Mouse (Mus musculus) liver, adult 2 months (tissue): ENCODE results near the gene Thap2. TPM values are rescaled to one million over a fixed set of nuclear protein-coding genes. Genes with fewer than 3 reads are reported as not detected.
A peak's percentile ranks its signal among the peaks of the same experiment; 100 is the strongest.

ENCODE experiments used
- DNase-seq: peaks from one replicate; pipeline ENCODE4 v3.0.0-alpha.2; 2011; ENCODE audit warnings: low read depth, low spot score; ENCODE audit errors: extremely low read depth
- H3K27ac ChIP-seq: fragments of 200-500 bp; replicated peaks from 2 replicates; pipeline ENCODE4 v1.5.1; 2012; ENCODE audit warnings: low read depth, mild to moderate bottlenecking, control low read depth, inconsistent platforms, low read length; ENCODE audit not compliant: insufficient read depth
- H3K27me3 ChIP-seq: fragments of 200-500 bp; 2 replicates; pipeline ENCODE4 v1.6.1; 2012; ENCODE audit warnings: mild to moderate bottlenecking, moderate library complexity, low read length, inconsistent platforms; ENCODE audit not compliant: control insufficient read depth, insufficient read depth
- H3K36me3 ChIP-seq: fragments of 200-500 bp; 2 replicates; pipeline ENCODE4 v1.6.1; 2012; ENCODE audit warnings: low read length, inconsistent platforms; ENCODE audit not compliant: control insufficient read depth, insufficient read depth
- H3K4me1 ChIP-seq: fragments of 200-500 bp; 2 replicates; pipeline ENCODE4 v1.6.1; 2011; ENCODE audit warnings: low read length; ENCODE audit not compliant: control insufficient read depth, insufficient read depth
- H3K4me3 ChIP-seq: fragments of 200-500 bp; 2 replicates; pipeline ENCODE4 v1.5.1; 2011; ENCODE audit warnings: low read depth, mild to moderate bottlenecking, control low read depth, low read length, moderate library complexity; ENCODE audit not compliant: insufficient read depth
- H3K79me2 ChIP-seq: fragments of 200-500 bp; 2 replicates; pipeline ENCODE4 v1.6.1; 2012; ENCODE audit warnings: inconsistent platforms, mild to moderate bottlenecking, low read length, moderate library complexity; ENCODE audit not compliant: control insufficient read depth, insufficient read depth
- H3K9ac ChIP-seq: fragments of 200-500 bp; 2 replicates; pipeline ENCODE4 v1.6.1; 2012; ENCODE audit warnings: low read depth, mild to moderate bottlenecking, control low read depth, inconsistent platforms, low read length
- CTCF ChIP-seq: fragments of 200-500 bp; IDR thresholded peaks from 2 replicates; pipeline ENCODE4 v1.5.1; 2011; ENCODE audit warnings: low read depth, low read length, control low read depth
- POLR2A ChIP-seq: fragments of 200-500 bp; IDR thresholded peaks from 2 replicates; pipeline ENCODE4 v1.6.1; 2011; ENCODE audit warnings: low read length, control low read depth; ENCODE audit not compliant: insufficient read depth; ENCODE audit errors: extremely low read depth
- WGBS: fragments of 180-500 bp; shearing (Covaris S2); methylation state at CpG from one replicate; pipeline ENCODE4 v1.1.7; 2018; 5-methylcytosine and 5-hydroxymethylcytosine counted together
- polyA plus RNA-seq: library from polyadenylated mRNA; depleted of rRNA; stranded (reverse); fragments of >200 nt; gene quantifications from 2 replicates; pipeline ENCODE4 v1.2.3, GENCODE M21; 2012; rRNA removed
- total RNA-seq: library from RNA; depleted of rRNA; stranded (reverse); fragments of >200 nt; gene quantifications from 2 replicates; pipeline ENCODE4 v1.2.3, GENCODE M21; 2014; rRNA removed

Thap2 gene
- total RNA-seq (6.6 and 8.7 TPM in 2 replicates), polyA plus RNA-seq (2.5 and 3.8 TPM in 2 replicates)

DNA sequence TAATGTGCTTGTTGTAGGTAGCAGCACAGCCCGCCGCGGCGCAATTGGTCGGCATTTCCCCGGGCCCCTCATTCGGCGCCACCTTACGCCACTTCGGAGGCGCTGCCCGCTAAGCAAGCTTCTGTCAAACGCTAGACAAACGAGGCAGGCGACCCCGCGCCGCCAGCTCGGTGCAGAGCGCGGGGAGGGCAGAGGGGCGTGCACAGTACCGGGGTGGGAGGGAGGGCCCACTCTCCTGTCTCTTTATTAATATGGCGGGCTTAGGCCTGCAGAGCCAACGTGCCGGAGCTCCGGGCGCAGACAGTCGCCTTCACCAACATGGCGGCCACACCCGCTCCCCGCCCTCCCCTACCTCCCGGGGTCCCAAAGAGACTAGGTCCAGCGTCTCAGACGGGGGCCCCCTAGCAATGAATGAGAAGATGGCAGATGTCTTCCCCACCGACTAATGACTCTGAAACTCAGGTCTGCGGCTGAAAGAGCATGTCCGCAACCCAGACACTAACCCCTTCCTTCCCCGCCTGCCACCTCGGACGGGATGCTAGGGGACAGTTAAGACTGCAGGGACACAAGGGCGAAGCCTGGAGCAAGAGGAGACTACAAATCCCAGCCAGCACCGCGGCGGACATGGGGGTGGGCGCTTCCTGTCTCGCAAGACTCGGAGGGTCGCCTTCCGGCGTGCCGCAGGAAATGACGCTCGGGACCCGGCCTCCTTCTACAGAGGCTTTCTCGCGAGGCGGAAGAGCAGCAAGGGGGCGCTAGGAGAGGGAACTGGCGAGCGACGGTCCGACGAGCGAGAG lies at the start of gene Thap2, which contains the start of gene Zfc3h1:
Gene Thap2 (minus strand): TSS at position 223 of the 797 bp plus-strand sequence.
Gene Zfc3h1 (plus strand): TSS at position 739 of the 797 bp plus-strand sequence.
- under 1% methylated on average over 65 of the region's 65 CpGs for WGBS
- TF ChIP-seq POLR2A (peak; percentile 87), CTCF (peak; percentile 68)
- peaks cover 14% of the 10 kb centered on the region for H3K4me1 ChIP-seq

GRCm38 (mm10) chr10:115425351-115425750 lies 41.1 kb upstream of the Thap2 start:
- H3K27ac ChIP-seq: no peak overlapping the region
- H3K4me3 ChIP-seq: no peak overlapping the region
- WGBS: 68% methylated on average over 2 of the region's 2 CpGs
- H3K36me3 ChIP-seq: peaks cover 69% of the 10 kb centered on the region
- no peaks in the 10 kb centered on the region for H3K27me3 ChIP-seq
- no peaks in the 10 kb centered on the region for H3K4me1 ChIP-seq
- DNase-seq: no peak
- H3K79me2 ChIP-seq: no peaks in the 10 kb centered on the region
- TF ChIP-seq POLR2A (no peak), CTCF (no peak)
- no peak overlapping the region for H3K9ac ChIP-seq

More for the DNA sequence above, at the start of gene Thap2, which contains the start of gene Zfc3h1:
- Histone ChIP-seq H3K27me3 (no peaks in the 10 kb centered on the region), H3K4me3 (peak within 1 kb of the TSS; percentile 87), H3K79me2 (peaks cover 21% of the 10 kb centered on the region; the same call in 1 of the 2 replicates), H3K9ac (peak within 1 kb of the TSS; percentile 93), H3K36me3 (peaks cover 5% of the 10 kb centered on the region; the same call in 1 of the 2 replicates), H3K27ac (peak within 1 kb of the TSS; percentile 83)
- DNase-seq: peak; percentile 97

GRCm38 (mm10) chr10:115421976-115422375 lies 37.7 kb upstream of the Thap2 start:
- no peaks in the 10 kb centered on the region for H3K79me2 ChIP-seq
- no peak for DNase-seq
- no peak overlapping the region for H3K27ac ChIP-seq
- no peak overlapping the region for H3K9ac ChIP-seq
- peaks cover 69% of the 10 kb centered on the region for H3K36me3 ChIP-seq
- H3K4me1 ChIP-seq: no peaks in the 10 kb centered on the region
- no peak overlapping the region for H3K4me3 ChIP-seq
- WGBS: 94% methylated on average over 4 of the region's 4 CpGs
- no peak for TF ChIP-seq CTCF
- no peak for TF ChIP-seq POLR2A
- no peaks in the 10 kb centered on the region for H3K27me3 ChIP-seq

DNA sequence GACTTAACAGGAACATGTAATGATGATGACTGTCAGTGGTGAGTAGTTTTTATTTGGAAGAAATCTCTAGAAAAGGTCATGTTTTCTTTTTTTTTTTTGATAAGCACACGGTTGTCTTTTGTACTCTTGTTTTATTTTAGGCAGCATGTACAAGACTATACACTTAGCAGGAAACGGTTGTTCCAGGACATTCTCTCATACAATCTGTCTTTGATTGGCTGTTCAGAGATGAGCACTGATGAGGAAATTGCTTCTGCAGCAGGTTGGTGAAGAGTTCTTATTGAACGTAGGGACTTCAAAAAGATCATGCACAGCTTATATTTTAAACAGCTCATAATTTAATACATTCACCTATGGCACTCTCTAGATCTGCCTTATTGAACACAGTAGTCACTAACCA lies 29.8 kb upstream of the Thap2 start:
- Histone ChIP-seq H3K79me2 (no peaks in the 10 kb centered on the region; the same call in 1 of the 2 replicates), H3K27ac (no peak overlapping the region), H3K36me3 (peaks cover 73% of the 10 kb centered on the region), H3K27me3 (no peaks in the 10 kb centered on the region), H3K9ac (no peak overlapping the region), H3K4me1 (no peaks in the 10 kb centered on the region), H3K4me3 (no peak overlapping the region)
- DNase-seq: no peak
- TF ChIP-seq CTCF (no peak), POLR2A (no peak)
- WGBS: 74% methylated on average over 3 of the region's 3 CpGs

- no peak for DNase-seq
- TF ChIP-seq CTCF (no peak), POLR2A (no peak)
- Histone ChIP-seq H3K4me3 (no peak overlapping the region), H3K9ac (no peak overlapping the region), H3K27ac (no peak overlapping the region), H3K79me2 (no peaks in the 10 kb centered on the region; the same call in 1 of the 2 replicates), H3K36me3 (peaks cover 72% of the 10 kb centered on the region), H3K4me1 (no peaks in the 10 kb centered on the region), H3K27me3 (no peaks in the 10 kb centered on the region)
- whole genome bisulfite sequencing: 94% methylated on average over 2 of the region's 2 CpGs
Observed at GRCm38 (mm10) chr10:115413496-115413895, 29.3 kb upstream of the Thap2 start.

- peak; percentile 30 for DNase-seq
- no peaks in the 10 kb centered on the region for H3K27me3 ChIP-seq
- H3K79me2 ChIP-seq: no peaks in the 10 kb centered on the region; the same call in 1 of the 2 replicates
- H3K4me1 ChIP-seq: no peaks in the 10 kb centered on the region
- no peak overlapping the region for H3K4me3 ChIP-seq
- H3K9ac ChIP-seq: no peak overlapping the region
- WGBS: 76% methylated on average over 6 of the region's 6 CpGs
- peaks cover 67% of the 10 kb centered on the region for H3K36me3 ChIP-seq
- TF ChIP-seq POLR2A (no peak), CTCF (peak; percentile 58; the same call in 1 of the 2 replicates)
- H3K27ac ChIP-seq: no peak overlapping the region
Observed at GRCm38 (mm10) chr10:115406393-115406792, 22.1 kb upstream of the Thap2 start.
